In the genomic region with DNA sequence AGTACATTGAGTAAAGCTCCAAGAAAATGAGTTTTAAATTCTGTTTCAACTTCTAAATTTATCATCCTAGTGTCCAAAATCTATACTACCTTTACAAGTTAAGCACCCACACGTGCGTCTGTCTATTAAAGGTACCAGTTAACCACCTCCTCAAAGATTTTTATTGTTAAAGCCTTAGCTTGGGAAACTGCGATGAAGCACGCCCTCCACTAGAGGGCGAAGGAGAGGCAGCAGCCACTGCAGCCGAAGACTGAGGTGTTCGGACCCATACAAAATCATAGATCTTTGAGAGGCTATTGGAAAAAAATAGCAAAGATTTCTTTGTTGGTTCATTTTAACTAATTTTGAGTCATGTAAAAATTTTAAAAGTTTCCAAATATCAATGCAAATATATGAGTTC, we compare ENCODE assay signal across 11 mouse cellular contexts. TPM values are rescaled to one million over a fixed set of nuclear protein-coding genes. Genes with fewer than 3 reads are reported as not detected.
DNase-seq lines count a peak whose midpoint lies in the region; ATAC-seq and TF ChIP-seq lines count a peak whose summit lies in the region.
"Had no signal": no experiment of that assay in that cellular context is flagged by ENCODE, and none has a peak within 500 bp of the region (broad histone marks: within the 10 kb centered on the region; RNA-seq: fewer than 3 reads in every experiment).

No protein-coding gene starts in this region.

- 10% methylated on average over 7 of the region's 7 CpGs for whole genome bisulfite sequencing in lung, adult 2 months
- WGBS in embryonic facial prominence, embryonic 10.5 days: 13% methylated on average over 7 of the region's 7 CpGs

- H3K9me3 ChIP-seq in embryonic facial prominence, embryonic 10.5 days: no peaks in the 10 kb centered on the region
- H3K9me3 ChIP-seq: G1E; hindbrain, embryonic 15.5 days; neural tube, embryonic 13.5 days had no signal

- TF ChIP-seq CTCF in lung, adult 2 months (IDR thresholded peaks at IDR 0.05; ENCODE audit: insufficient read depth, low read length): peak; percentile 69

- H3K4me1 ChIP-seq in lung, adult 2 months (ENCODE audit: control insufficient read depth, insufficient read depth, low read length): no peaks in the 10 kb centered on the region
- H3K4me1 ChIP-seq in embryonic facial prominence, embryonic 10.5 days: no peaks in the 10 kb centered on the region
- H3K4me1 ChIP-seq: hindbrain, embryonic 15.5 days; neural tube, embryonic 13.5 days had no signal

- no peaks in the 10 kb centered on the region for H3K36me3 ChIP-seq in embryonic facial prominence, embryonic 10.5 days (replicated peaks)
- H3K36me3 ChIP-seq: G1E; hindbrain, embryonic 15.5 days; neural tube, embryonic 13.5 days had no signal

- H3K27me3 ChIP-seq in embryonic facial prominence, embryonic 10.5 days (replicated peaks; ENCODE audit: low read depth, poor library complexity, severe bottlenecking): peaks cover 2% of the 10 kb centered on the region; the same call in 1 of the 2 replicates
- H3K27me3 ChIP-seq: hindbrain, embryonic 15.5 days; neural tube, embryonic 13.5 days had no signal

- no peak for DNase-seq in frontal cortex, postnatal 10 days (ENCODE audit: low spot score in 2 of 2)
- DNase-seq in lung, adult 2 months: no peak
- no peak for DNase-seq in lung, postnatal 36 days
- peak; percentile 53 for DNase-seq in adrenal gland, postnatal 14 days
- peak; percentile 60 for DNase-seq in embryonic facial prominence, embryonic 10.5 days (ENCODE audit: low spot score)
- no peak for DNase-seq in spleen, postnatal 4 days (ENCODE audit: low spot score in 2 of 2)

- TF ChIP-seq POLR2A in lung, adult 2 months (IDR thresholded peaks at IDR 0.05; ENCODE audit: borderline replicate concordance, extremely low read depth, low read depth, low read length): no peak

- ATAC-seq in frontal cortex, adult (ENCODE audit: low TSS enrichment): peak; percentile 86
- ATAC-seq in megakaryocyte-erythroid progenitor cell, adult 5-6 weeks (replicated peaks; ENCODE audit: low FRiP score, low TSS enrichment, poor library complexity, severe bottlenecking): peak; percentile 89

- no peak overlapping the region for H3K27ac ChIP-seq in embryonic facial prominence, embryonic 10.5 days (replicated peaks)
- H3K27ac ChIP-seq: hindbrain, embryonic 15.5 days; neural tube, embryonic 13.5 days had no signal

- no peak overlapping the region for H3K4me3 ChIP-seq in lung, adult 2 months (replicated peaks; ENCODE audit: extremely low read depth, low read depth, low read length)
- no peak overlapping the region for H3K4me3 ChIP-seq in embryonic facial prominence, embryonic 10.5 days
- H3K4me3 ChIP-seq: hindbrain, embryonic 15.5 days; neural tube, embryonic 13.5 days had no signal

RNA-seq across cellular contexts. Expression of a gene that starts 8.3 kb away (rescaled TPM):
- 3.3 and 5.4 TPM in 2 replicates for polyA plus RNA-seq in lung, adult 2 months (2012; rRNA removed)
- 2.9 TPM in 2 replicates for total RNA-seq in adrenal gland, postnatal 14 days (2021)
- 20.8 and 27.7 TPM in 2 replicates for polyA plus RNA-seq in embryonic facial prominence, embryonic 10.5 days (2016; fragmentation: Nextera tagmentation; extraction: Ambion mirVana)
- total RNA-seq in megakaryocyte-erythroid progenitor cell, adult 5-6 weeks (2014; fragmentation: Nextera tagmentation): not detected in 2 replicates
- not detected in 2 replicates for total RNA-seq in megakaryocyte-erythroid progenitor cell, adult 5-6 weeks (2017)
- polyA plus RNA-seq: G1E had no signal

Comparison
In these comparisons a context has a peak if more than half of its experiments do, and no peak if none do; other contexts are left out.
1. DNase-seq: peak in adrenal gland, postnatal 14 days (single experiment) and embryonic facial prominence, embryonic 10.5 days (single experiment); none in frontal cortex, postnatal 10 days (0 of 2), lung, adult 2 months (single experiment), lung, postnatal 36 days (single experiment) and spleen, postnatal 4 days (0 of 2).